Mouse (Mus musculus): ENCODE measurements around the gene Elf2.

- TF ChIP-seq CTCF (IDR thresholded peaks at IDR 0.05; ENCODE audit: low read depth, low read length), result peak; percentile 39; the same call in 1 of the 2 replicates
- no peak for TF ChIP-seq POLR2A (IDR thresholded peaks at IDR 0.05; ENCODE audit: borderline replicate concordance, low read depth, low read length)
These were observed 136.0 kb downstream of the Elf2 start for GRCm38 (mm10) chr3:51204441-51204840.

Data from bone marrow macrophage, adult 2 months (primary cell).